Mouse (Mus musculus) thymus, postnatal 14 days (tissue): ENCODE measurements around the gene Slc16a11.
A peak's percentile ranks its signal among the peaks of the same experiment; 100 is the strongest.

Experiments
- DNase-seq: peaks from one replicate; pipeline ENCODE4 v3.0.0; 2021

The Slc16a11 gene

DNA sequence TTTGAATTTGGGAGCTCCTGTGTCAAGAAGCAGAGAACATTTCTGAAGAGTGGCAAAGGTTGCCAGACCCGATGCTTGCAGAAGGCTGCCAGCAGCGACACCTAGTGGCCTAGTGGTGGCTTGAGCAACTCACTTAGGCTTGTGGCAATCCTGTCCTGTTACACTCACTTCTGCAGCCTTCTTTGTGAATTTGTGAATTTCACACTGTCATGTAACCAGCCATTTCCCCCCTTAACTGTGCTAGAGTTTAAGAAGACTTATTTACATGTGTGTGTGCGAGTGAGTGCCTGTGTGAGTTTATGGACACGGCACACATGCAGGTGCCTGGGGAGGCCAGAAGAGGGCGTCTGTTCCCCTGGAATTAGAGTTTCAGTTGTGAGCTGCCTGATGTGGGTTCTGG lies 10.9 kb upstream of the Slc16a11 start:
- peak; percentile 82 for DNase-seq

DNA sequence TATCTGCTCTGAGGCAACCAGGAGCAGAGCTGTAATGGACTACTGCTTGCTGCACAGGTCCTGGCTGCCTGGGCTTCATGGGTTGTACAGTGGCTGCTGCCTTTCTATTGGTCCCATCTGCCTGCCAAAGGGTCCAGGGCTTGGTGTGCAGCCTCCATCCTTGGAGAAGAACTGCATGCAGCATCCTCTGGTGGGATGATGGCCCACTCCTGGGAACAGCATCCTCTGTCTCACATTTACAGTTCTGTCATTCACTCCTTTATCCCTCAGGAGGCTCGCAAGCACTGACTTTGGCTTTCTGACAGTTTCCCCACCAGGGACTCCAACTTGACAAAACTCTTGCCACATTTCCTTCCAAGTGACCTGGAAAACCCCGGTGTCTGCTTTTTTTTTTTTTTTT lies 5.8 kb upstream of the Slc16a11 start:
- DNase-seq, result no peak

DNA sequence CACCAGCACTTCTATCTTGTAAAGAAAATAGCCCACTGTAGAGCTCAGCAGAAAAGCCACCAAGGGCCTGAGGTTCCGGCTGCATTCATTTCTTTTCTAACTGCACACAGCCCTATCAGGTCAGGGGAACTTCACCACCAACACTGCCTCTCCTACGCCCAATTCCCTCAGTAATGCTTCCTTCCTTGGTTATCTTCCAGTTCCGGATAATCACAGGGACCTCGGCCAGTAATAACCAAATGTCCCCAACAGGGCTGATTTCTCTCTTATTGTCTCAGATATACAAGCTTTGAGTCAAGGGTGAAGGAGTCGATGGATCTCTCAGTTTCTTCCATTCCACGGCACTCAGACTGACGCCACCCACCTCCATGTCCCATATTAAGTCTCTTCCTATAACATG lies 5.3 kb upstream of the Slc16a11 start:
- no peak for DNase-seq

GRCm38 (mm10) chr11:70208778-70209388 lies 3.7 kb upstream of the Slc16a11 start:
- no peak for DNase-seq

- DNase-seq, result no peak
These were observed 1.9 kb upstream of the Slc16a11 start for GRCm38 (mm10) chr11:70210681-70211080.

- DNase-seq, result no peak
These were observed 580 bp upstream of the Slc16a11 start for GRCm38 (mm10) chr11:70211972-70212371.

DNA sequence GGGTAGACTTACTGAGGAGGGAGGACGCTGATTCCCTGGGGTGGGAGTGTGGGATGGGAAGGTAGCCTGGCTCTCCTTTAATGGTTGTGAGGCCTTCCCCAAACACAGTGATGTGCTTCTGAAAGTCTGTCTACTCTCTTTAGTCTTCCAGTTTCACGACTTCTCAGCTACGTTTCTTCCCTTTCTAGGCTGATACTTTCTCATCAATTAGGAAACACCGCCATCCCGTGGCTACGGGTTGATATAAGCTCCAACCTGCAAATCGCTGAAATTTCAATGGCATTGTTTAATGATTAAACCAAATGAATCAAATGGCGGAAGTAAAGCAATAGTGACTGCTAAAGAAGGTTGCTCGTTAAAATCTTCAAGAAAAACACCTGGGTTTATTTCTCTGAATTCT lies 344 bp downstream of the Slc16a11 start:
- peak; percentile 58 for DNase-seq

GRCm38 (mm10) chr11:70213736-70214135 lies 1.2 kb downstream of the Slc16a11 start:
- no peak for DNase-seq

DNA sequence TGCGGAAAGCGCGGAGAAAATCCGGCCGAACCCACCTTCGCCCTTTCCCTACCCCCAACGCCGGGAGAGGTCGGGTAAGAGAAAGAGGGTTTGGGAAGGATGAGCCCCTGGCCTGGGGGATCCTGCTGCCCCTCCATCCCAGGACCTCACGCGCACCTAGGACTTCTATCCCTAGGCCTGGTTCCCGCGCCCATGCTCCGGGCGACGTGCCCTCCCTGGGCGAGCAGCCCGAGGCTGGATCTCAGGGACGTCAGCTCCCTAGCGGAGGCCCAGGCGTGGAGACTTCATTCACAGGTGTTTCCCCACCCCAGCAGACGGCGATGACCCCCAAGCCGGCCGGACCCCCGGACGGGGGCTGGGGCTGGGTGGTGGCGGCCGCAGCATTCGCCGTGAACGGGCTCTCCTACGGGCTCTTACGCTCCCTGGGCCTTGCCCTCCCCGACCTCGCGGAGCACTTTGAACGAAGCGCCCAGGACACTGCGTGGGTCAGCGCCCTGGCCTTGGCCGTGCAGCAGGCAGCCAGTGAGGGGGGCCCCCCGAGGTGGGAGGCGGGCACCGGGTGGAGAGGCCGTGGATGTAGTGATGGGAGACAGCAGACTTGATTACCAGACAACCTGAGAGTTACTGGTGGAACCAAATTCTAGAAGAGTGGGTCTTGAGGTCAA lies 1.8 kb downstream of the Slc16a11 start:
- DNase-seq, result no peak

GRCm38 (mm10) chr11:70214856-70215209 lies 2.3 kb downstream of the Slc16a11 start:
- DNase-seq, result no peak

DNA sequence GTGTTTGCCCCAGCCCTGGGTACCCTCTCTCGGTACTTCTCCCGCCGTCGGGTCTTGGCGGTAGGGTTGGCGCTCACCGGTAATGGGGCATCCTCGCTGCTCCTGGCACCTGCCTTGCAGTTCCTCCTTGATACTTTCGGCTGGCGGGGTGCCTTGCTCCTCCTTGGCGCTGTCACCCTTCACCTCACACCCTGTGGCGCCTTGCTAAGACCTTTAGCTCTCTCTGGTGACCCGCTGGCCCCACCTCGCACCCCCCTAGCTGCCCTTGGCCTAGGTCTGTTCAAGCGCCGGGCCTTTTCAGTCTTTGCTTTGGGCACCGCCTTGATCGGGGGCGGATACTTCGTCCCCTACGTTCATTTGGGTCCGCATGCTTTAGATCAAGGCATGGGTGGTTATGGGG lies 2.7 kb downstream of the Slc16a11 start:
- no peak for DNase-seq

DNA sequence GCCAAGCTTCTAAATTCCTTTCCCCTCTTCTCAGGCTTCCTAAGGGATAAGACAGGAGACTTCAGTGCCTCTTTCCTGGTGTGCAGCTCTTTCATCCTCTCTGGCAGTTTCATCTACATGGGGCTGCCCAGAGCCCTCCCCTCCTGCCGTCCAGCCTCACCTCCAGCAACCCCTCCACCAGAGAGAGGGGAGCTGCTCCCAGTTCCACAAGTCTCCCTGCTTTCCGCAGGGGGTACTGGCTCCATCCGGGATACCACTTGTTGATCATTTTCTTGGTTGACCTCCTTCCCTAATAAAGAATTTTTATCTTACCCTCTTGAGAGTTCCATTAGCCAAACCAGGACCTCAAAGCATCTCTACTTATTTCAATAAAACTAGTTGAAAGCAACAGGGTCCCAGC lies 3.6 kb downstream of the Slc16a11 start:
- DNase-seq, result no peak

DNA sequence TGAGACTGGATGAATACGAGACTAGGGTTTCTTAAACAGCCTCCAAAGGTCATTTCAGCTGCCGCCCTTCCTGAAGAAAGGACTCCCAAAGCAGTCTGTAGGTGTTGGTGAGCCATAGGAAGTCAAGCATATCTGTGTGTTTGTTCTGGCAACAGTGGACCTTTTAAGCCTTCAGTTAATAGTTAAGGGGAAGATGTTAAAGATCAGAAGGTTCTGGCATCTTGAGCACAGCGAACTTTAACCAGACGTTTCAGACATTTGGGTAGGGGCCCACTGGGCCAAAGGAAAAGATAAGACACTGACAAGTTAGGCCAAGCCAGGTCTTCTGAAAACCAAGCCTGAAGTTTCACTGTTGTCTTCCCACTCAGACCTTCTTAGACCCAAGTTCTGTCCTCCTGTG lies 5.5 kb downstream of the Slc16a11 start:
- DNase-seq, result no peak

DNA sequence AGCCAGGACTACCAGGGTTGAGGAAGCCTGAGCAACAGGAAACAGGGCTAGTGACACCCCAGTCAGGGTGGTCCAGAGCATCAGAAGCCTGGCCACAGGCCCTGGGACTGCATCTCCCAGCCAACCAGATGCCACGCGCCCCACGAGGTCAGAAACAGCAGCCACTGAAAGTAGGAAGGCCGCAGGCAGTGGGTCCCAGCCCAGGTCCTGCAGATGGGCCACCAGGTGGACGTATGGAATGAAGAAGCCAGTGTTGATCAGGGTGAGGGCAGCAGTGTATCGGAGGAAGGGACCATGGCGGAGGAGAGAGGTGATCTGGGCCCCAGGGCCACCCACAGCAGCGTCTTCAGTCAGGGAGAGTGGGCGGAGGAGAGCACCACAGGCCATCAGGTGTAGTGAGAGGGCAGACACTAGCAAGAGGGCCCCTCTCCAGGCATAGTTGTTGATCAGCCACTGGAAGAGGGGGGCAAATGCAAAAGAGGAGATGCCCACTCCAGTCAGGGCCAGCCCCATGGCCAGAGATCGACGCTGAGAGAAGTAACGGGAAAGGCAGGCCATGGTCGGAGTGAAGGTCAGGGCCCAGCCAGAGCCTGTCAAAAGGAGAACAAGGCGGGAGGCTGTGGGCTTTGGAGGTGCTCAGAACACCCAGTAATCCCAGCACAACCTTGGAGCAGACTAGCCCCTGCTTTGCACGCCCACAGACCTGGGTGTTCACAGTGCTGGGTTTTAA lies 6.4 kb downstream of the Slc16a11 start:
- no peak for DNase-seq

DNA sequence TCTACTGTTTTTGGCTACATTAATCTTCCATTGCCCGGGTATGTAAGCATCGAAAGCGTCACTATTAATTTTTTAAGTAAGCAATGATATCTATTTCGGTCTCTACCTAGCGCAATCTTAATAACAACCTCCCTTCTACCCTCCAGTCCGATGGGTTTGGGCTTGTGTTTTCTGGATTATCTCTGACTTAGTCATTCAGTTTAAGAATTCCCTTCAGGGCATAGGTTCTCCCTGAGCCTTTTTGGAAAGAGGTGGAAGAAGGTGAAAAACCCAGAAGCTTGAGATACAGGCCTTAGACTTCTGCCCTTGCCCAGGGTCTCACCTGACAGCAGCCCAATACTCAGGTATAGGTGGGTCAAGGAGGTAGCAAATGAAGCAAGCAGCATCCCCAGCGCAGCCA lies 7.3 kb downstream of the Slc16a11 start:
- DNase-seq, result no peak

GRCm38 (mm10) chr11:70220323-70220722 lies 7.8 kb downstream of the Slc16a11 start:
- DNase-seq, result no peak

GRCm38 (mm10) chr11:70220731-70221602 lies 8.4 kb downstream of the Slc16a11 start, which contains the start of gene Slc16a13:
Gene Slc16a13, minus strand, starts transcription at chr11:70221064.
- DNase-seq, result peak; percentile 93

DNA sequence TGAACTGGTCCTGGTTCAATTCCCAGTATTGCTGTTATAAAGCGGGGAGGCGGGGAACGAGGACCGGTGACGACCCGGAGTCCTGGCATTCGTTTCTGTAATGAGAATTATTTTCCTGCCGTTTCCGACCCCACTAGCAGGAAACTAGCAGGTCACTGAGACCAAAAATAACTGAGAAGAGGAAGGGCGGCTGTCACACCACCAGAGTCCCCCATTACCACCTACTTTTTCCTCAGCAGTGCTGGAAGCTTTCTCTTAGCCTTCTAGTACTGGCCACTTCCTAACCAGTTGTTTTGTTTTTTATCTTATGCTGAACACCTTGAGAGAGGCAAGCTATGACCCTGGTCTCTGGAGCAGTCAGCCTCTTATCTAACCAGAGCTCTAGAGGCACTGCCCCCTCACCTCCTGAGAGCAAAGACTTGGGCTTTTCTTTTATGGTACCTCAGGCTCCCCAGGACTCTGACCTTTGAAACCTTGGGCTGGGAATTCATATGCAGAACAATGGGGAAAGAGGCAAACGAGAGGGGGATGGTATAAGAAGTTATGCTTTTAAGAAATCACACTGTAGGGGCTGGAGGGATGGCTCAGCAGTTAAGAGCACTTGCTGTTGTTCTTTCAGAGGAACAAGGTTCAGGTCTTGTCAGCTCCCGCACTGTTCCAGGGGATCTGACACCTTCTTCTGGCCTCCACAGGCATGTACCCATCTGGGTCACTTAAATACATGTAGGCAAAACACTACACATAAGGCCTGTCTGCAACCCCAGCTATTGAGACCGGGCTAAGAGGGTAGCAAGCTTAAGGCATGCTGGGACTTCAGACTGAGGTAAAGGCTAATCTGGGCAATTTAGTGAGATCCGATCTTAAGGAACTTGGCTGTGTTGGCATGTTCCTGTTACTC lies 9.3 kb downstream of the Slc16a11 start:
- DNase-seq, result no peak

DNA sequence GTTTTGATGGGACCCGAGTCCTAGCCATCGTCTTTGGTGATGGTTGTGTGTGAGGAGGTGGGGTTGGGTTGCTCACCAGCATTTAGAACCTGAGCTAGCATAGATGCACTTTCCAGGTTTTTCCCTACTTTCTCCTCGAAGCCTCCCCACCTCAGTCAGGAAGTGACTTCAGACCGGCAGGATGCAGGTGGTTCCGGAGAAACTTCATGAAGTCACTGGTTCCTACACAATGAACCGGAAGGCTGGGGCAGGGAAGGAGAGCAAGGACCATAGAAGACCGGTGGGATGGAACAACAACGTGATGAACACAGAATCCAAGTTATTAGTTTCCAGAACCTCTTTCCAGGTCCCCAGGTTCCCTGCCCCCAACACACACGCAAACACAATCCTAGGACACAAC lies 11.2 kb downstream of the Slc16a11 start:
- no peak for DNase-seq

- DNase-seq, result no peak
These were observed 13.4 kb downstream of the Slc16a11 start for GRCm38 (mm10) chr11:70225798-70226601.

GRCm38 (mm10) chr11:70226602-70226890 lies 14.0 kb downstream of the Slc16a11 start:
- no peak for DNase-seq

- DNase-seq, result no peak
These were observed 14.6 kb downstream of the Slc16a11 start for GRCm38 (mm10) chr11:70227126-70227525.
